Mouse (Mus musculus) liver, adult 2 months (tissue): ENCODE results near the gene Cygb.

Source experiments
- CTCF ChIP-seq: fragments of 200-500 bp; IDR thresholded peaks from 2 replicates; pipeline ENCODE4 v1.5.1; 2011; ENCODE audit warnings: low read depth, low read length, control low read depth
- POLR2A ChIP-seq: fragments of 200-500 bp; IDR thresholded peaks from 2 replicates; pipeline ENCODE4 v1.6.1; 2011; ENCODE audit warnings: low read length, control low read depth; ENCODE audit not compliant: insufficient read depth; ENCODE audit errors: extremely low read depth

DNA sequence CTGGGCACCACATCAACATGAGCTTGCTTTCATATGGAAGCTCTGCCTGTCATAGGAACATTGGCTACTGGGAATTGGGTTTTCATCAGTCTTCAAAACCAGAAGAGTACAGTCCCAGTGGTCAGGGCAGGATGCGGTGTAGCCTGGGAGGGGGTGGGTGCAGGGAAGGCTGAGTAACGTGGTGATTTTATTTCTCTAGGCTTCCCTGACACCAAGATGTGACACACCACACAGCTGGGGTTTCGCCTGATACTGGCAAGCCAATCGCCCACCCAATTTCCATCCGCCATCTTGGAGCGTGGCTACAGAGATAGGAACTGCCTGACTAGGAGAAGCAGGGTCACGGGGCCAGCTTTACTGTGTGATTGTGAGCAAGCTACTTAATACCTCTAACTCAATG is 35.4 kb downstream of the Cygb start:
- TF ChIP-seq CTCF = no peak
- no peak for TF ChIP-seq POLR2A
